In genomic region chr13:59695781-59696180, GRCm38 (mm10) we compare ENCODE assay signal across 17 mouse cellular contexts. TPM values are rescaled to one million over a fixed set of nuclear protein-coding genes. Genes with fewer than 3 reads are reported as not detected.
"Had no signal": no experiment of that assay in that cellular context is flagged by ENCODE, and none has a peak within 500 bp of the region (broad histone marks: within the 10 kb centered on the region; RNA-seq: fewer than 3 reads in every experiment).

No protein-coding gene starts in this region.

- H3K4me1 ChIP-seq: limb, embryonic 12.5 days; midbrain, embryonic 15.5 days had no signal

- H3K36me3 ChIP-seq: limb, embryonic 12.5 days; midbrain, embryonic 15.5 days had no signal

- ATAC-seq: midbrain, embryonic 15.5 days had no signal

- H3K4me3 ChIP-seq: layer of hippocampus, adult 2 months; limb, embryonic 12.5 days; midbrain, embryonic 15.5 days had no signal

- H3K4me2 ChIP-seq: limb, embryonic 12.5 days; midbrain, embryonic 15.5 days had no signal

- H3K9me3 ChIP-seq: midbrain, embryonic 15.5 days had no signal

- H3K9ac ChIP-seq: limb, embryonic 12.5 days; liver, embryonic 14.5 days; midbrain, embryonic 15.5 days had no signal

- H3K27ac ChIP-seq: layer of hippocampus, adult 2 months; limb, embryonic 12.5 days; liver, embryonic 14.5 days; midbrain, embryonic 15.5 days; stomach, postnatal 0 days had no signal

- DNase-seq: kidney, adult 11 months; kidney, adult 9 months; kidney, postnatal 10 days; kidney, postnatal 4 days; liver; lung, adult 18-20 months; lung, postnatal 36 days; right cerebral cortex, postnatal 25 days had no signal

- H3K27me3 ChIP-seq: limb, embryonic 12.5 days; midbrain, embryonic 15.5 days had no signal

RNA-seq across cellular contexts. Expression of gene 4921517D22Rik, which starts 1.9 kb away (rescaled TPM):
- polyA plus RNA-seq: intestine, embryonic 14.5 days; limb, embryonic 12.5 days; liver, embryonic 14.5 days; lung, embryonic 16.5 days; midbrain, embryonic 15.5 days; neural tube, embryonic 14.5 days; small intestine, adult 2 months; stomach, postnatal 0 days had no signal

RNA-seq across cellular contexts. Expression of gene Spata31d1a, which starts 14.3 kb away (rescaled TPM):
- polyA plus RNA-seq: limb, embryonic 12.5 days; liver, embryonic 14.5 days; lung, embryonic 16.5 days; small intestine, adult 2 months; stomach, postnatal 0 days had no signal

RNA-seq across cellular contexts. Expression of gene Spata31d1b, which starts 16.3 kb away (rescaled TPM):
- polyA plus RNA-seq: intestine, embryonic 14.5 days; limb, embryonic 12.5 days; liver, embryonic 14.5 days; lung, embryonic 16.5 days; midbrain, embryonic 15.5 days; neural tube, embryonic 14.5 days; small intestine, adult 2 months; stomach, postnatal 0 days had no signal

RNA-seq across cellular contexts. Expression of gene Spata31d1d, which starts 35.8 kb away (rescaled TPM):
- polyA plus RNA-seq: intestine, embryonic 14.5 days; limb, embryonic 12.5 days; lung, embryonic 16.5 days; midbrain, embryonic 15.5 days; neural tube, embryonic 14.5 days; small intestine, adult 2 months; stomach, postnatal 0 days had no signal
